Mouse (Mus musculus) cerebellum, adult 2 months (tissue): ENCODE measurements around the gene Gm20604.

Experiments used
- CTCF ChIP-seq: fragments of 200-500 bp; IDR thresholded peaks from 2 replicates; pipeline ENCODE4 v1.5.1; 2011; ENCODE audit warnings: low read depth, mild to moderate bottlenecking, control low read depth, low read length, moderate library complexity, borderline replicate concordance; ENCODE audit not compliant: insufficient read depth
- POLR2A ChIP-seq: fragments of 200-500 bp; IDR thresholded peaks from 2 replicates; pipeline ENCODE4 v1.6.1; 2011; ENCODE audit warnings: low read length, control low read depth, borderline replicate concordance; ENCODE audit not compliant: insufficient read depth

GRCm38 (mm10) chr12:102709896-102710295 lies 48.6 kb downstream of the Gm20604 start:
- TF ChIP-seq POLR2A (no peak), CTCF (no peak)
